Mouse (Mus musculus): Measurements from ENCODE around the gene Myt1.
"Not testable (repeated sequence)": the region's sequence is repeated elsewhere in the genome, so short reads cannot be mapped to it uniquely, and the experiment has no call there.

Gene Myt1

GRCm38 (mm10) chr2:181781421-181781820 lies 18.3 kb downstream of the Myt1 start:
- DNase-seq (ENCODE audit: low read depth): no peak

GRCm38 (mm10) chr2:181787852-181788251 lies 24.7 kb downstream of the Myt1 start:
- DNase-seq (ENCODE audit: low read depth): no peak

- DNase-seq (ENCODE audit: low read depth): no peak
These were observed 26.3 kb downstream of the Myt1 start for GRCm38 (mm10) chr2:181789396-181789795.

GRCm38 (mm10) chr2:181793186-181793585 lies 30.1 kb downstream of the Myt1 start:
- DNase-seq (ENCODE audit: low read depth): not testable (repeated sequence)

GRCm38 (mm10) chr2:181795641-181796130 lies 32.6 kb downstream of the Myt1 start:
- DNase-seq (ENCODE audit: low read depth): no peak

- no peak for DNase-seq (ENCODE audit: low read depth)
These were observed 34.5 kb downstream of the Myt1 start for GRCm38 (mm10) chr2:181797672-181798071.

GRCm38 (mm10) chr2:181829032-181829650 lies 66.0 kb downstream of the Myt1 start:
- DNase-seq (ENCODE audit: low read depth): no peak

- DNase-seq (ENCODE audit: low read depth): no peak
These were observed 69.6 kb downstream of the Myt1 start for GRCm38 (mm10) chr2:181832745-181833144.

GRCm38 (mm10) chr2:181837372-181838292 lies 74.5 kb downstream of the Myt1 start, which contains the start of gene Pcmtd2:
Pcmtd2 (plus strand) TSS chr2:181837854.
- DNase-seq (ENCODE audit: low read depth): peak; percentile 89

GRCm38 (mm10) chr2:181838293-181838680 lies 75.2 kb downstream of the Myt1 start:
- DNase-seq (ENCODE audit: low read depth): no peak

- DNase-seq (ENCODE audit: low read depth): no peak
These were observed 82.7 kb downstream of the Myt1 start for GRCm38 (mm10) chr2:181845709-181846394.

- DNase-seq (ENCODE audit: low read depth): peak; percentile 89
These were observed 100.8 kb downstream of the Myt1 start, which contains the start of gene Polr3k for GRCm38 (mm10) chr2:181863791-181864535. Polr3k (plus strand) TSS chr2:181864337.

GRCm38 (mm10) chr2:181864536-181864860 lies 101.4 kb downstream of the Myt1 start:
- DNase-seq (ENCODE audit: low read depth): no peak

- DNase-seq (ENCODE audit: low read depth): peak; percentile 46
These were observed 103.8 kb downstream of the Myt1 start for GRCm38 (mm10) chr2:181866931-181867330.

GRCm38 (mm10) chr2:181871039-181871438 lies 107.9 kb downstream of the Myt1 start:
- no peak for DNase-seq (ENCODE audit: low read depth)

All from c-Kit-positive CD71-negative TER-119-negative erythroid progenitor cells, embryonic 14.5 days (primary cell).